Mouse (Mus musculus) heart, postnatal 0 days (tissue): ENCODE results near the gene Ubb. TPM values are rescaled to one million over a fixed set of nuclear protein-coding genes. Genes with fewer than 3 reads are reported as not detected.
A peak's percentile ranks its signal among the peaks of the same experiment; 100 is the strongest.

ENCODE experiments used
- ATAC-seq: fragments of 200-750 bp; cut with Nextera tagmentation; 2 replicates; pipeline ENCODE4 v1.8.0; 2017; ENCODE audit warnings: low read depth, moderate number of reproducible peaks, moderate library complexity; ENCODE audit not compliant: insufficient read depth
- DNase-seq: peaks from one replicate; pipeline ENCODE4 v3.0.0-alpha.2; 2016; ENCODE audit warnings: low spot score
- H3K27ac ChIP-seq: fragments of 300-500 bp; sonication (generic); 2 replicates; pipeline ENCODE4 v1.5.1; 2014; ENCODE audit warnings: low read depth, mild to moderate bottlenecking
- H3K27me3 ChIP-seq: fragments of 300-500 bp; sonication (generic); 2 replicates; pipeline ENCODE4 v1.6.1; 2014; ENCODE audit warnings: low read length, mixed read lengths; ENCODE audit not compliant: control insufficient read depth, insufficient read depth
- H3K36me3 ChIP-seq: fragments of 300-500 bp; sonication (generic); replicated peaks from 2 replicates; pipeline ENCODE4 v1.6.1; 2014; ENCODE audit warnings: low read length, mixed read lengths; ENCODE audit not compliant: control insufficient read depth, insufficient read depth
- H3K4me1 ChIP-seq: fragments of 300-500 bp; sonication (generic); 2 replicates; pipeline ENCODE4 v1.6.1; 2014; ENCODE audit warnings: antibody characterized with exemption; ENCODE audit not compliant: control insufficient read depth, insufficient read depth
- H3K4me2 ChIP-seq: fragments of 300-500 bp; sonication (generic); 2 replicates; pipeline ENCODE4 v1.6.1; 2014; ENCODE audit warnings: low read depth, mild to moderate bottlenecking, low read length, moderate library complexity
- H3K4me3 ChIP-seq: fragments of 300-500 bp; sonication (generic); 2 replicates; pipeline ENCODE4 v1.5.1; 2014; ENCODE audit warnings: low read depth, low read length
- H3K9ac ChIP-seq: fragments of 300-500 bp; sonication (generic); replicated peaks from 2 replicates; pipeline ENCODE4 v1.6.1; 2014; ENCODE audit warnings: low read depth, low read length, mixed read lengths
- H3K9me3 ChIP-seq: fragments of 300-500 bp; sonication (generic); replicated peaks from 2 replicates; pipeline ENCODE4 v1.6.1; 2016; ENCODE audit warnings: low read length; ENCODE audit not compliant: control insufficient read depth
- CTCF ChIP-seq: IDR thresholded peaks from 2 replicates; pipeline ENCODE4 v1.5.1; 2016; ENCODE audit warnings: antibody characterized with exemption, control low read depth, low read depth
- EP300 ChIP-seq: IDR thresholded peaks from 2 replicates; pipeline ENCODE4 v1.6.1; 2016; ENCODE audit warnings: antibody characterized with exemption, low read depth
- WGBS: fragments of 180-500 bp; shearing (Covaris S2); extraction: QIAGEN DNeasy Blood & Tissue Kit; methylation state at CpG from one replicate; pipeline ENCODE4 v1.1.7; 2014; 5-methylcytosine and 5-hydroxymethylcytosine counted together
- polyA plus RNA-seq: library from polyadenylated mRNA; unstranded; fragments of >200 nt; fragmentation: Nextera tagmentation; extraction: Ambion mirVana; gene quantifications from 2 replicates; pipeline ENCODE4 v1.2.1, GENCODE M21; 2015
- total RNA-seq: library from RNA; depleted of rRNA; stranded (reverse); fragments of >200 nt; gene quantifications from 2 replicates; pipeline ENCODE4 v1.2.3, GENCODE M21; 2014; ENCODE audit warnings: low replicate concordance

The Ubb gene
- total and polyA plus RNA-seq, 2 experiments from 2014 or later: 704 to 1,871 TPM

DNA sequence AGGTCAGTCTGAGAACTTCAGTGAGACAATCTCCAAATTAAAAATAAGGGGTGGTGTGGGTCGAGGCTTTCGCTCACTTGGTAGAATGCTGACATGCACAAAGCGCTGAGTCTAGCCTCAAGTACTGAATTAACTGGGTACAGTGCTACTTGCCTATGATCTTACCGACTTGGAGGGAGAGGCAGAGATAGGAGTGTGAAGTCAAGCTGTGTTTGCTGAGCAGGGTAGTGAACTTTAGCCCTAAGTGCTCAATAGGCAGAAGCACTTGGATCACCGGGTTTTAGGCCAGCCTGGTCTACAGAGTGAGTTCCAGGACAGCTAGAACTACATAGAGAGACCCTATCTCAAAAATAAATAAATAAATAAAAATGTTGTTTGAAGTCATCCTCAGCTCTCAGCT, 6.2 kb downstream of the Ubb start:
- Histone ChIP-seq H3K4me2 (no peak overlapping the region), H3K4me3 (no peak overlapping the region), H3K9ac (no peak overlapping the region), H3K27ac (no peak overlapping the region), H3K9me3 (no peaks in the 10 kb centered on the region), H3K27me3 (no peaks in the 10 kb centered on the region), H3K4me1 (peaks cover 22% of the 10 kb centered on the region), H3K36me3 (peaks cover 18% of the 10 kb centered on the region)
- no peak for TF ChIP-seq CTCF
- no peak for TF ChIP-seq EP300
- 61% methylated on average over 5 of the region's 5 CpGs for WGBS
- DNase-seq: no peak
- ATAC-seq: no peak

DNA sequence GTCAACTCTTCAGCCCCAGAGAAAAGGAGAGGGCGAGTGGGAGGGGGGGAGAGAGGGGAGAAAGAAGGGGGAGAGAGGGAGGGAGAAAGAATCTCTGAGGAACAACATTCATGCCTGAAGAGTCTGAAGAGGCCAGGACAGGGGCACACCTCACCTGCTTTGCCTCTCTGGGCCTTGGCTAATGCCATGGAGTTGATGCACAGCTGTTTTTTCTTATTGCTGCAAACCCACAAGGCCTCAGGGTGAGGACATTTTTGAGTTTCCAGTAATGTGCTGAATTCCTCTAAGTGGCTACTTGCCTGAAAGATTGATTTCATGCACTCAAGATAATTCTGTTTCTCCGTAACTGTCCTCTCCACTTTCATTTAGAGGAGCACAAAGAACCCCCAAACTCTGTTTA, 7.2 kb downstream of the Ubb start:
- H3K9ac ChIP-seq: no peak overlapping the region
- ATAC-seq: no peak
- no peaks in the 10 kb centered on the region for H3K9me3 ChIP-seq
- no peaks in the 10 kb centered on the region for H3K27me3 ChIP-seq
- peaks cover 20% of the 10 kb centered on the region for H3K4me1 ChIP-seq
- H3K36me3 ChIP-seq: peaks cover 16% of the 10 kb centered on the region
- TF ChIP-seq CTCF (no peak), EP300 (no peak)
- H3K27ac ChIP-seq: no peak overlapping the region
- no peak for DNase-seq
- H3K4me2 ChIP-seq: no peak overlapping the region
- H3K4me3 ChIP-seq: no peak overlapping the region
- WGBS: 63% methylated on average over 2 of the region's 2 CpGs

DNA sequence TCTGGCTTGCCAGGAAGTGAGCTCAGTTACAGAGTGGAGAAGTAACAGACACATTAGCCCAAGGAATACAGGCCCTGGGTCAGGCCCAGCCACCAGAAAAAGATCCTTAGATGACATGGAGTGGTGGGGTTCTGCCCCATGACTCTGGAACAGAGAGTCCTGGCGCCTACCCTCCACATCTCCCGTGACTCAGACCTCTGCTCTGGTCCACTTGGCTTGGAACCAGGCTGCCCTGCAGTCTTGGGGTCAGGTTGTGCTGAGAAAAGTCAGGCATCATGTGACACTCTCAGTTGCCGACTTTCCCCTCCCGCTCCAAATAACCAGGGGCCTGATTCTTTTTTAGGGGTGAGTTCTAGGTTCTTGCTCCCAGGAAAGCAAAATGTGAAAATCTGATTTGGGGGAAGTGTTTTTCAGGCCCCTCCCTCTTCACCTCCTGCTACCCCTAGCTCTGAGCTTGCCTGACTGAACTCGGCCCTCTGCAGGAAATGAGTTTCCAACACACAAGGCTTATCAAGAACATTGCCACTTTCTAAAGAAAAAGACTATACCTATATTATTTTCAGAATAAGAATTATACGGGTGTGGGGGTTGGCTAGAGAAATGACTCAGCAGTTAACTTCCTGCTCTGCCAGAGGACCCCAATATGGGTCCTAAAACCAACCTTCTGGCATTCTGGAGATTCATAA, 8.1 kb downstream of the Ubb start:
- no peak overlapping the region for H3K27ac ChIP-seq
- DNase-seq: no peak
- ATAC-seq: peak; percentile 64; the same call in 1 of the 2 replicates

DNA sequence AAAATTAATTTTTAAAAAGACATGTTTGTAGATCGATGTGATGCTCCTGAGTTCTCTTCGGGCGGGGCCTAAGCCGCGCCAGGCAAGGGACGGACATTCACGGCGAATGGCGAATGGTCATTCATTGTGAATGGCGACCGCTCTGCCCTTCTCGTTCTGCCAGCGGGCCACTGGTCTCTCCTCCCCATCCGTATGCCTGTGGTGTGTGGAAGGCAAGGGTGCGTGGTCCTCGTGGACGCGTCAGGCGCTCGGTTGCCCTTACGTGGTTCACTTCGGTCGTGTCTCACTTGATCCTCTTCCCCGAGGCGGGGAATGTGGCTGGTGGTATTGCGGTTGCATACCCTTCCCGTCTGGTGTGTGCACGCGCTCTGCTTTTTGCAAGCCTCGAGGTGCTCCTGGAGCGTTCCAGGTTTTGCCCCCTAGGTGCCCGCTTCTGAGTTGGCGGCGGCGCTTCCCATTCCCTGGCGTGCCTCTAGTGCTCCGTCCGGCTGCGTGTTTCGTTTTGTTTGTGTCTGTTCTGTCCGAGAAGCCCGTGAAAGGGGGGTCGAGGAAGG, 9.6 kb downstream of the Ubb start:
- H3K9ac ChIP-seq: peak overlapping the region; percentile 33; the same call in 1 of the 2 replicates
- TF ChIP-seq EP300 (no peak), CTCF (no peak)
- WGBS: 19% methylated on average over 43 of the region's 43 CpGs
- no peaks in the 10 kb centered on the region for H3K4me1 ChIP-seq
- DNase-seq (no peak), ATAC-seq (peak; percentile 40; the same call in 1 of the 2 replicates)
- H3K27me3 ChIP-seq: no peaks in the 10 kb centered on the region
- peak overlapping the region; percentile 45 for H3K4me3 ChIP-seq
- H3K4me2 ChIP-seq: peak overlapping the region; percentile 68
- no peak overlapping the region for H3K27ac ChIP-seq
- no peaks in the 10 kb centered on the region for H3K9me3 ChIP-seq
- H3K36me3 ChIP-seq: no peaks in the 10 kb centered on the region

More for the DNA sequence above, 8.1 kb downstream of the Ubb start:
- H3K9me3 ChIP-seq: no peaks in the 10 kb centered on the region
- TF ChIP-seq CTCF (no peak), EP300 (no peak)
- H3K4me2 ChIP-seq: no peak overlapping the region
- H3K4me3 ChIP-seq: no peak overlapping the region
- H3K4me1 ChIP-seq: peaks cover 11% of the 10 kb centered on the region
- peaks cover 7% of the 10 kb centered on the region for H3K36me3 ChIP-seq
- no peaks in the 10 kb centered on the region for H3K27me3 ChIP-seq
- no peak overlapping the region for H3K9ac ChIP-seq
- 30% methylated on average over 6 of the region's 6 CpGs for WGBS

DNA sequence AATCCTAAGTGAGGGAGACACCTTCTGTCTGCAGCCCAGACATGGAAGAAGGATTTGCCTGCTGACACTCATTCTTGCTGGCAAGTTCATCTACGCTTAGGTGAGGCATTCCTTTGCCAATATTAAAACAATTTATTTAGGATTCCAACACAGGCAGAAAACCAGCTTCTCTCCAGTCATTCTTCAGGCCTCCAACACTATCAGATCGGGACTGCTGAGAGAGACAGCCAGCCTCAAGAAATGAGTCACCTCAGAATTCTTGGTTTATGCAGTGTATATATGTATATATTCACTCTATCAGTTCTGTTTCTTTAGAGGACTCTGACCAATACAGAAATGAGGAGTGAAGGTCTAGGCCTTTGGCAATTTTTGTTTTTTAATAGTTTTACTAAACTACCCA, 12.6 kb downstream of the Ubb start:
- DNase-seq (no peak), ATAC-seq (no peak)
- H3K4me1 ChIP-seq: no peaks in the 10 kb centered on the region
- H3K4me2 ChIP-seq: no peak overlapping the region
- H3K9ac ChIP-seq: no peak overlapping the region
- no peak overlapping the region for H3K4me3 ChIP-seq
- no peak for TF ChIP-seq CTCF
- no peak for TF ChIP-seq EP300
- no peaks in the 10 kb centered on the region for H3K27me3 ChIP-seq
- H3K27ac ChIP-seq: no peak overlapping the region
- no peaks in the 10 kb centered on the region for H3K9me3 ChIP-seq
- no peaks in the 10 kb centered on the region for H3K36me3 ChIP-seq
- WGBS: 80% methylated on average over 2 of the region's 2 CpGs

DNA sequence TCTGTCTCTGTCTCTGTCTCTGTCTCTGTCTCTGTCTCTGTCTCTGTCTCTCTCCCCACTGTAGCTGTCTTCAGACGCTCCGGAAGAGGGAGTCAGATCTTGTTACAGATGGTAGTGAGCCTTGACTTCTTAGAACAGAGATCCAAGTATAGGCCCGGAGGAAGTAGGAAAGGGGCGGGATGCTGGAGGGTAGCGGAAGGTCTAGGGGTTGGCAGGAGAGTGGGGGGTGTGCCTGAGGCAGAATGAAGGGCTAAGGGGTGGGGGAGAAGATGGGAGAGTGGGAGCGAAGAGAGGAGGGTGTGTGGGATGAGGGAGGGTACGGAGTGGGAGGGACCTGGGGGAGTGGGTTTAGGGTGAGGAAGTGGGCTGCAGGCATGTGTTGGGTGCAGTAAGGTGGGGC, 14.8 kb downstream of the Ubb start:
- Histone ChIP-seq H3K4me1 (no peaks in the 10 kb centered on the region), H3K4me3 (no peak overlapping the region), H3K27me3 (no peaks in the 10 kb centered on the region), H3K27ac (no peak overlapping the region), H3K9me3 (no peaks in the 10 kb centered on the region), H3K36me3 (no peaks in the 10 kb centered on the region), H3K4me2 (no peak overlapping the region), H3K9ac (no peak overlapping the region)
- WGBS: 54% methylated on average over 7 of the region's 7 CpGs
- TF ChIP-seq CTCF (no peak), EP300 (no peak)
- peak; percentile 20; the same call in 1 of the 2 replicates for ATAC-seq
- DNase-seq: no peak
